Mouse (Mus musculus) hindbrain, embryonic 13.5 days (tissue): ENCODE data around the gene Fbxl18. TPM values are rescaled to one million over a fixed set of nuclear protein-coding genes. Genes with fewer than 3 reads are reported as not detected.
A peak's percentile ranks its signal among the peaks of the same experiment; 100 is the strongest.
"Not testable (repeated sequence)": the region's sequence is repeated elsewhere in the genome, so short reads cannot be mapped to it uniquely, and the experiment has no call there.

Experiments used
- ATAC-seq: fragments of 200-750 bp; cut with Nextera tagmentation; 2 replicates; pipeline ENCODE4 v1.8.0; 2017; ENCODE audit warnings: moderate TSS enrichment; ENCODE audit not compliant: low FRiP score
- H3K27ac ChIP-seq: fragments of 300-500 bp; sonication (generic); 2 replicates; pipeline ENCODE4 v1.5.1; 2015; ENCODE audit warnings: inconsistent platforms, mild to moderate bottlenecking, moderate library complexity
- H3K27me3 ChIP-seq: fragments of 300-500 bp; sonication (generic); 2 replicates; pipeline ENCODE4 v1.6.1; 2015; ENCODE audit warnings: mild to moderate bottlenecking, inconsistent platforms
- H3K36me3 ChIP-seq: fragments of 300-500 bp; sonication (generic); 2 replicates; pipeline ENCODE4 v1.6.1; 2015; ENCODE audit warnings: mild to moderate bottlenecking, inconsistent platforms
- H3K4me1 ChIP-seq: fragments of 300-500 bp; sonication (generic); replicated peaks from 2 replicates; pipeline ENCODE4 v1.6.1; 2015; ENCODE audit warnings: inconsistent platforms
- H3K4me2 ChIP-seq: fragments of 300-500 bp; sonication (generic); 2 replicates; pipeline ENCODE4 v1.6.1; 2015; ENCODE audit warnings: inconsistent platforms, mild to moderate bottlenecking, moderate library complexity
- H3K4me3 ChIP-seq: fragments of 300-500 bp; sonication (generic); 2 replicates; pipeline ENCODE4 v1.5.1; 2015; ENCODE audit warnings: mild to moderate bottlenecking, inconsistent platforms
- H3K9ac ChIP-seq: fragments of 300-500 bp; sonication (generic); 2 replicates; pipeline ENCODE4 v1.6.1; 2015; ENCODE audit warnings: mild to moderate bottlenecking, inconsistent platforms
- H3K9me3 ChIP-seq: fragments of 300-500 bp; sonication (generic); 2 replicates; pipeline ENCODE4 v1.6.1; 2016; ENCODE audit warnings: inconsistent platforms
- WGBS: fragments of 180-500 bp; shearing (Covaris S2); methylation state at CpG from one replicate; pipeline ENCODE4 v1.1.7; 2015; 5-methylcytosine and 5-hydroxymethylcytosine counted together
- polyA plus RNA-seq: library from polyadenylated mRNA; unstranded; fragments of >200 nt; fragmentation: Nextera tagmentation; extraction: Ambion mirVana; gene quantifications from 2 replicates; pipeline ENCODE4 v1.2.1, GENCODE M21; 2015

The Fbxl18 gene
- polyA plus RNA-seq, 1 experiment from 2014 or later: 36.6 TPM

GRCm38 (mm10) chr5:142891396-142891795 is 3.8 kb downstream of the Fbxl18 start:
- no peak overlapping the region for H3K4me2 ChIP-seq
- H3K4me1 ChIP-seq: peaks cover 36% of the 10 kb centered on the region
- H3K9ac ChIP-seq: 0 out of 2 replicates have a peak overlapping the region, but pooled peaks have one; percentile 43
- no peaks in the 10 kb centered on the region for H3K27me3 ChIP-seq
- H3K36me3 ChIP-seq: peaks cover 18% of the 10 kb centered on the region
- 88% methylated on average over 6 of the region's 6 CpGs for WGBS
- no peak overlapping the region for H3K27ac ChIP-seq
- no peak overlapping the region for H3K4me3 ChIP-seq
- ATAC-seq: no peak
- no peaks in the 10 kb centered on the region for H3K9me3 ChIP-seq

- H3K9me3 ChIP-seq, H3K4me2 ChIP-seq, H3K27me3 ChIP-seq, H3K4me1 ChIP-seq, H3K27ac ChIP-seq, ATAC-seq, H3K4me3 ChIP-seq, H3K9ac ChIP-seq: not testable (repeated sequence)
- H3K36me3 ChIP-seq: peaks cover 55% of the 10 kb centered on the region
- 90% methylated on average over 3 of the region's 3 CpGs for WGBS
Observed at GRCm38 (mm10) chr5:142887533-142887932, 7.7 kb downstream of the Fbxl18 start.

- no peak overlapping the region for H3K4me2 ChIP-seq
- 92% methylated on average over 20 of the region's 20 CpGs for WGBS
- H3K36me3 ChIP-seq: peaks cover 60% of the 10 kb centered on the region
- H3K9me3 ChIP-seq: no peaks in the 10 kb centered on the region
- ATAC-seq: no peak
- H3K4me3 ChIP-seq: no peak overlapping the region
- H3K4me1 ChIP-seq: peaks cover 6% of the 10 kb centered on the region
- no peak overlapping the region for H3K9ac ChIP-seq
- H3K27ac ChIP-seq: no peak overlapping the region
- no peaks in the 10 kb centered on the region for H3K27me3 ChIP-seq
Observed at GRCm38 (mm10) chr5:142886761-142887160, 8.5 kb downstream of the Fbxl18 start.

- 94% methylated on average over 19 of the region's 19 CpGs for WGBS
- Histone ChIP-seq H3K36me3 (peaks cover 62% of the 10 kb centered on the region), H3K4me1 (peaks cover 10% of the 10 kb centered on the region), H3K27me3 (no peaks in the 10 kb centered on the region), H3K9me3 (no peaks in the 10 kb centered on the region), H3K4me3 (no peak overlapping the region), H3K4me2 (no peak overlapping the region), H3K27ac (no peak overlapping the region), H3K9ac (no peak overlapping the region)
- no peak for ATAC-seq
Observed at GRCm38 (mm10) chr5:142886181-142886580, 9.0 kb downstream of the Fbxl18 start.

GRCm38 (mm10) chr5:142882471-142882870 is 12.8 kb downstream of the Fbxl18 start:
- H3K36me3 ChIP-seq: peaks cover 64% of the 10 kb centered on the region
- no peaks in the 10 kb centered on the region for H3K27me3 ChIP-seq
- no peak overlapping the region for H3K4me3 ChIP-seq
- H3K4me2 ChIP-seq: no peak overlapping the region
- H3K9ac ChIP-seq: no peak overlapping the region
- no peak overlapping the region for H3K27ac ChIP-seq
- no peaks in the 10 kb centered on the region for H3K9me3 ChIP-seq
- WGBS: 96% methylated on average over 11 of the region's 11 CpGs
- peaks cover 36% of the 10 kb centered on the region for H3K4me1 ChIP-seq
- ATAC-seq: no peak

GRCm38 (mm10) chr5:142881936-142882335 is 13.3 kb downstream of the Fbxl18 start:
- Histone ChIP-seq H3K4me2 (no peak overlapping the region), H3K27ac (peak overlapping the region; percentile 67; the same call in 1 of the 2 replicates), H3K9me3 (no peaks in the 10 kb centered on the region), H3K27me3 (no peaks in the 10 kb centered on the region), H3K4me1 (peaks cover 42% of the 10 kb centered on the region), H3K4me3 (no peak overlapping the region), H3K9ac (peak overlapping the region; percentile 69; the same call in 1 of the 2 replicates), H3K36me3 (peaks cover 62% of the 10 kb centered on the region)
- ATAC-seq: no peak
- 83% methylated on average over 8 of the region's 8 CpGs for WGBS

- Histone ChIP-seq H3K36me3 (peaks cover 60% of the 10 kb centered on the region), H3K4me2 (no peak overlapping the region), H3K27ac (peak overlapping the region; percentile 67), H3K4me3 (no peak overlapping the region), H3K9me3 (no peaks in the 10 kb centered on the region), H3K4me1 (peaks cover 42% of the 10 kb centered on the region), H3K9ac (peak overlapping the region; percentile 69), H3K27me3 (no peaks in the 10 kb centered on the region)
- no peak for ATAC-seq
- WGBS: 19% methylated on average over 13 of the region's 13 CpGs
Observed at GRCm38 (mm10) chr5:142880806-142881516, 14.3 kb downstream of the Fbxl18 start.

- Histone ChIP-seq H3K4me3 (no peak overlapping the region), H3K4me1 (peaks cover 45% of the 10 kb centered on the region), H3K9ac (peak overlapping the region; percentile 69), H3K36me3 (peaks cover 58% of the 10 kb centered on the region), H3K27ac (peak overlapping the region; percentile 67; the same call in 1 of the 2 replicates), H3K27me3 (no peaks in the 10 kb centered on the region), H3K9me3 (no peaks in the 10 kb centered on the region), H3K4me2 (no peak overlapping the region)
- no peak for ATAC-seq
- WGBS: 80% methylated on average over 6 of the region's 6 CpGs
Observed at GRCm38 (mm10) chr5:142880246-142880645, 15.0 kb downstream of the Fbxl18 start.

GRCm38 (mm10) chr5:142879318-142880175 is 15.7 kb downstream of the Fbxl18 start:
- peak overlapping the region; percentile 69 for H3K9ac ChIP-seq
- 73% methylated on average over 8 of the region's 8 CpGs for WGBS
- H3K4me2 ChIP-seq: no peak overlapping the region
- no peak overlapping the region for H3K27ac ChIP-seq
- H3K4me3 ChIP-seq: no peak overlapping the region
- no peaks in the 10 kb centered on the region for H3K9me3 ChIP-seq
- H3K4me1 ChIP-seq: peaks cover 50% of the 10 kb centered on the region
- peaks cover 57% of the 10 kb centered on the region for H3K36me3 ChIP-seq
- no peaks in the 10 kb centered on the region for H3K27me3 ChIP-seq
- ATAC-seq: peak; percentile 70; the same call in 1 of the 2 replicates

GRCm38 (mm10) chr5:142878570-142878969 is 16.7 kb downstream of the Fbxl18 start:
- H3K36me3 ChIP-seq: peaks cover 56% of the 10 kb centered on the region
- no peaks in the 10 kb centered on the region for H3K27me3 ChIP-seq
- H3K9me3 ChIP-seq: no peaks in the 10 kb centered on the region
- ATAC-seq: no peak
- 90% methylated on average over 15 of the region's 15 CpGs for WGBS
- peaks cover 50% of the 10 kb centered on the region for H3K4me1 ChIP-seq
- H3K4me2 ChIP-seq: no peak overlapping the region
- no peak overlapping the region for H3K9ac ChIP-seq
- H3K27ac ChIP-seq: no peak overlapping the region
- no peak overlapping the region for H3K4me3 ChIP-seq

- 23% methylated on average over 11 of the region's 11 CpGs for WGBS
- no peaks in the 10 kb centered on the region for H3K27me3 ChIP-seq
- no peak overlapping the region for H3K4me3 ChIP-seq
- peaks cover 50% of the 10 kb centered on the region for H3K4me1 ChIP-seq
- H3K36me3 ChIP-seq: peaks cover 54% of the 10 kb centered on the region
- H3K9me3 ChIP-seq: no peaks in the 10 kb centered on the region
- peak; percentile 74 for ATAC-seq
- H3K4me2 ChIP-seq: no peak overlapping the region
- peak overlapping the region; percentile 74 for H3K27ac ChIP-seq
- H3K9ac ChIP-seq: no peak overlapping the region
Observed at GRCm38 (mm10) chr5:142877337-142878280, 17.6 kb downstream of the Fbxl18 start.
